14 mouse cellular contexts compared by ENCODE assay signal in genomic region chr13:35390526-35390880, GRCm38 (mm10).
"Had no signal": no experiment of that assay in that cellular context is flagged by ENCODE, and none has a peak within 500 bp of the region (broad histone marks: within the 10 kb centered on the region; RNA-seq: fewer than 3 reads in every experiment).

No protein-coding gene starts in this region.

- H3K9ac ChIP-seq: liver, embryonic 13.5 days; liver, postnatal 0 days; midbrain, embryonic 13.5 days; stomach, embryonic 15.5 days had no signal

- H3K4me1 ChIP-seq: midbrain, embryonic 13.5 days had no signal

- H3K9me3 ChIP-seq: liver, embryonic 13.5 days; midbrain, embryonic 13.5 days; stomach, embryonic 15.5 days had no signal

- H3K27me3 ChIP-seq: liver, embryonic 13.5 days; midbrain, embryonic 13.5 days; stomach, embryonic 15.5 days had no signal

- H3K4me3 ChIP-seq: layer of hippocampus, adult 2 months; liver, embryonic 13.5 days; midbrain, embryonic 13.5 days; stomach, embryonic 15.5 days had no signal

- H3K36me3 ChIP-seq: liver, embryonic 13.5 days; midbrain, embryonic 13.5 days; stomach, embryonic 15.5 days had no signal

- ATAC-seq: intestine, postnatal 0 days; liver, postnatal 0 days; midbrain, embryonic 13.5 days had no signal

- DNase-seq: kidney, adult 9 months; kidney, postnatal 10 days; kidney, postnatal 4 days; liver; liver, embryonic 13.5 days; liver, postnatal 0 days; right cerebral cortex, postnatal 14 days; thymus, adult 2 months; thymus, postnatal 25 days had no signal

- H3K27ac ChIP-seq: layer of hippocampus, adult 2 months; liver, embryonic 13.5 days; macrophage; midbrain, embryonic 13.5 days; stomach, embryonic 15.5 days had no signal

- H3K4me2 ChIP-seq: liver, embryonic 13.5 days; midbrain, embryonic 13.5 days; stomach, embryonic 15.5 days had no signal
